Mouse (Mus musculus) erythroblast, embryonic 14.5 days (primary cell): ENCODE measurements around the gene Ltbp1.

ENCODE experiments used
- GATA1 ChIP-seq: IDR thresholded peaks from 2 replicates; pipeline ENCODE4 v1.6.1; 2012; ENCODE audit warnings: low read length, inconsistent platforms, mixed read lengths
- TAL1 ChIP-seq: IDR thresholded peaks from 3 replicates; pipeline ENCODE4 v1.6.1; 2012; ENCODE audit warnings: low read length, inconsistent platforms, mixed read lengths

DNA sequence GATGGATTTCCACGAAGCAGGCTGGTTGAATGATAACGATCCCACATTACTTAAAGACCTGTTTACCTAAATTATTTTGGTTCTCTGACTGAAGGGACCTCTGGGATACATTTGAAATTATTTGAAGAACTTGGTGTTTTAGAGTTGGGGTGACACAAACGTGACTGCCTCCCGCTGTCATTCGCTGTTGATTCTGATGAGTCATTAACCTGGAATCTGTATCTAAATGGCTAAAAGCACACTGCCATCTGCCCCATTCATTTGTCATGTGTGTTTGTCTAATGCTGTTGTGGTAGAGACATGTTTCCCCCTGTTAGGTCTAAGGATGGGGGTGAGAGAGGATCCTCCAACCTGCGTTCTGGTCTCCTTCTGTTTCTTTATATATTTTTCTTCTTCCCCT is 245.2 kb downstream of the Ltbp1 start:
- TF ChIP-seq GATA1: no peak
- TF ChIP-seq TAL1: no peak
